In the genomic region with DNA sequence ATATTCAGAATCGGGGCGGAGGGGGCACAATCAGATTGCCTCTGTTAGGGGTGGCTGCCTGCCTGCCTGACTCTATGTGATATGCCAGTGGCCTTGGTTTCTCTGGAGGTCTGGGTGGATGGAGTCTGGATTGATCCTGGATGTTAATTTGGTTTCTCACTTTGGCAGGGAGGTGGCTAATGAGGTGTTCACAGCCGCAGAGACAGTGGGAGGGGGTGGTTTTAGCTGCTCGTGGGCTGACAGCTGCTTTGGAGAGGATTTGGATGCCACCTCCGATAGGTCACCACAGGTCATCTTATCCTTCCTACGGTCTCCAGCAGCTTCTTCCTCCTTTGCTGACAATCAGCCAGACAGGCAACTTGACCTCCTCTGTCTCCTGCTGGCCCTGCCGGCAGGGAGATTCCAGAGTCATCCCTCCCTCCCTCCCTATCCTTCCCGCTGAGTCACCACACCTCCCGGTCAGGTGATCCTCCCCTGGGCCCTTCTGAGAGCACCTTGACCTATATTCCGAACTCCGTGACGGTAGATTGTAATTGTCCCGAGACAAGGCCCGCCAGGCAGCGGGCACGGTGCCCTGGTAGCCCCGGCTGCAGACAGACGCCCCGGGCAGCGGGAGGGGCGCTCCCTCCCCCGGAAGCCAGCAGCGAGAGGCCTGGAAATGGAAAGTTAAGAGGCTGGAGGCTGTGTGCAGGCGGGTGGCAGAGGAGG, we compare ENCODE assay signal across 8 mouse cellular contexts. TPM values are rescaled to one million over a fixed set of nuclear protein-coding genes. Genes with fewer than 3 reads are reported as not detected.
DNase-seq lines count a peak whose midpoint lies in the region; ATAC-seq and TF ChIP-seq lines count a peak whose summit lies in the region.

No protein-coding gene starts in this region.

- no peaks in the 10 kb centered on the region for H3K27me3 ChIP-seq in forebrain, embryonic 11.5 days (ENCODE audit: control insufficient read depth, insufficient read depth, low read length)
- no peaks in the 10 kb centered on the region for H3K27me3 ChIP-seq in heart, embryonic 15.5 days
- peaks cover 22% of the 10 kb centered on the region for H3K27me3 ChIP-seq in liver, embryonic 13.5 days
- H3K27me3 ChIP-seq in stomach, embryonic 15.5 days (replicated peaks): no peaks in the 10 kb centered on the region

- no peak for TF ChIP-seq POLR2A in bone marrow, adult 2 months (IDR thresholded peaks at IDR 0.05; ENCODE audit: borderline replicate concordance, control insufficient read depth, low read depth, low read length)

- no peaks in the 10 kb centered on the region for H3K9me3 ChIP-seq in forebrain, embryonic 11.5 days (ENCODE audit: control insufficient read depth, low read length)
- no peaks in the 10 kb centered on the region for H3K9me3 ChIP-seq in heart, embryonic 15.5 days (replicated peaks)
- no peaks in the 10 kb centered on the region for H3K9me3 ChIP-seq in liver, embryonic 13.5 days (replicated peaks)
- no peaks in the 10 kb centered on the region for H3K9me3 ChIP-seq in stomach, embryonic 15.5 days

- peak; percentile 67 for ATAC-seq in forebrain, embryonic 11.5 days (replicated peaks; ENCODE audit: low FRiP score)
- ATAC-seq in heart, embryonic 15.5 days (replicated peaks; ENCODE audit: insufficient number of reproducible peaks, insufficient read depth, low FRiP score, low read depth): peak; percentile 80
- peak; percentile 62 for ATAC-seq in liver, embryonic 13.5 days (ENCODE audit: low read depth)
- ATAC-seq in stomach, embryonic 15.5 days (ENCODE audit: insufficient read depth, low FRiP score, low read depth): peak; percentile 63

- no peaks in the 10 kb centered on the region for H3K36me3 ChIP-seq in forebrain, embryonic 11.5 days (ENCODE audit: control insufficient read depth, insufficient read depth, low read length)
- H3K36me3 ChIP-seq in heart, embryonic 15.5 days: no peaks in the 10 kb centered on the region
- H3K36me3 ChIP-seq in liver, embryonic 13.5 days: no peaks in the 10 kb centered on the region
- H3K36me3 ChIP-seq in stomach, embryonic 15.5 days: no peaks in the 10 kb centered on the region

- no peak for TF ChIP-seq CTCF in bone marrow, adult 2 months (IDR thresholded peaks at IDR 0.05; ENCODE audit: control insufficient read depth, insufficient read depth, low read length)

- peak; percentile 56 to 58 for DNase-seq in B cell, adult 2 months
- DNase-seq in forebrain, embryonic 11.5 days (ENCODE audit: low spot score): peak; percentile 66
- DNase-seq in kidney, postnatal 14 days: peak; percentile 94
- DNase-seq in liver, embryonic 13.5 days: no peak
- peak; percentile 38 to 40 for DNase-seq in natural killer cell, adult 2 months (ENCODE audit: low spot score in 2 of 2)

- peak overlapping the region; percentile 61 for H3K4me3 ChIP-seq in bone marrow, adult 2 months (replicated peaks; ENCODE audit: control insufficient read depth, low read depth, low read length)
- peak overlapping the region; percentile 28 for H3K4me3 ChIP-seq in forebrain, embryonic 11.5 days (ENCODE audit: low read depth, low read length)
- H3K4me3 ChIP-seq in heart, embryonic 15.5 days: peak overlapping the region; percentile 57
- H3K4me3 ChIP-seq in liver, embryonic 13.5 days (replicated peaks): peak overlapping the region; percentile 61
- peak overlapping the region; percentile 50 for H3K4me3 ChIP-seq in stomach, embryonic 15.5 days (replicated peaks)

- H3K9ac ChIP-seq in forebrain, embryonic 11.5 days (ENCODE audit: low read length): peak overlapping the region; percentile 57
- H3K9ac ChIP-seq in heart, embryonic 15.5 days: peak overlapping the region; percentile 56
- H3K9ac ChIP-seq in liver, embryonic 13.5 days: peak overlapping the region; percentile 57
- peak overlapping the region; percentile 54 for H3K9ac ChIP-seq in stomach, embryonic 15.5 days

- WGBS in bone marrow, adult 2 months: under 1% methylated on average over 23 of the region's 24 CpGs
- 1% methylated on average over 23 of the region's 24 CpGs for WGBS in forebrain, embryonic 11.5 days
- WGBS in heart, embryonic 15.5 days: 3% methylated on average over 24 of the region's 24 CpGs
- 0% methylated on average over 24 of the region's 24 CpGs for WGBS in liver, embryonic 13.5 days (ENCODE audit: insufficient replicate concordance)
- WGBS in stomach, embryonic 15.5 days: 2% methylated on average over 24 of the region's 24 CpGs

- peak overlapping the region; percentile 58 for H3K4me2 ChIP-seq in forebrain, embryonic 11.5 days (ENCODE audit: low read depth, low read length, severe bottlenecking)
- H3K4me2 ChIP-seq in heart, embryonic 15.5 days: peak overlapping the region; percentile 81
- H3K4me2 ChIP-seq in liver, embryonic 13.5 days: peak overlapping the region; percentile 71
- H3K4me2 ChIP-seq in stomach, embryonic 15.5 days: peak overlapping the region; percentile 91

- H3K4me1 ChIP-seq in bone marrow, adult 2 months (ENCODE audit: control insufficient read depth, insufficient read depth, low read length): no peaks in the 10 kb centered on the region
- peaks cover 20% of the 10 kb centered on the region for H3K4me1 ChIP-seq in forebrain, embryonic 11.5 days (replicated peaks; ENCODE audit: control insufficient read depth, insufficient read depth, low read length)
- peaks cover 30% of the 10 kb centered on the region for H3K4me1 ChIP-seq in heart, embryonic 15.5 days (replicated peaks)
- peaks cover 33% of the 10 kb centered on the region for H3K4me1 ChIP-seq in liver, embryonic 13.5 days (replicated peaks)
- H3K4me1 ChIP-seq in stomach, embryonic 15.5 days: peaks cover 27% of the 10 kb centered on the region

- H3K27ac ChIP-seq in bone marrow, adult 2 months (ENCODE audit: control insufficient read depth, insufficient read depth, low read depth, low read length, poor library complexity): peak overlapping the region; percentile 55
- H3K27ac ChIP-seq in forebrain, embryonic 11.5 days (ENCODE audit: low read depth, low read length): peak overlapping the region; percentile 86
- H3K27ac ChIP-seq in heart, embryonic 15.5 days: peak overlapping the region; percentile 78
- H3K27ac ChIP-seq in liver, embryonic 13.5 days: peak overlapping the region; percentile 50
- H3K27ac ChIP-seq in stomach, embryonic 15.5 days: peak overlapping the region; percentile 87

RNA-seq across cellular contexts. Expression of a gene that starts 48.7 kb away (rescaled TPM):
- polyA plus RNA-seq in bone marrow, adult 2 months (2011; ENCODE audit: insufficient read depth, insufficient read length, low replicate concordance, missing spikeins): 28.0 and 60.6 TPM in 2 replicates
- polyA plus RNA-seq in forebrain, embryonic 11.5 days (2014; fragmentation: Nextera tagmentation; extraction: Ambion mirVana): 47.7 and 52.0 TPM in 2 replicates
- polyA plus RNA-seq in heart, embryonic 15.5 days (2015; fragmentation: Nextera tagmentation; extraction: Ambion mirVana): 43.9 and 61.7 TPM in 2 replicates
- polyA plus RNA-seq in liver, embryonic 13.5 days (2015; fragmentation: Nextera tagmentation; extraction: Ambion mirVana): 10.8 and 11.9 TPM in 2 replicates
- 185 and 189 TPM in 2 replicates for polyA plus RNA-seq in stomach, embryonic 15.5 days (2015; fragmentation: Nextera tagmentation; extraction: Ambion mirVana)

RNA-seq across cellular contexts. Expression of a gene that starts 59.7 kb away (rescaled TPM):
- 1.3 and 1.6 TPM in 2 replicates for polyA plus RNA-seq in bone marrow, adult 2 months (2011; ENCODE audit: insufficient read depth, insufficient read length, low replicate concordance, missing spikeins)
- not detected in 2 replicates for polyA plus RNA-seq in forebrain, embryonic 11.5 days (2014; fragmentation: Nextera tagmentation; extraction: Ambion mirVana)
- 0.14 TPM in 1 of 2 replicates, not detected in the other for polyA plus RNA-seq in heart, embryonic 15.5 days (2015; fragmentation: Nextera tagmentation; extraction: Ambion mirVana)
- polyA plus RNA-seq in liver, embryonic 13.5 days (2015; fragmentation: Nextera tagmentation; extraction: Ambion mirVana): not detected in 2 replicates
- polyA plus RNA-seq in stomach, embryonic 15.5 days (2015; fragmentation: Nextera tagmentation; extraction: Ambion mirVana): not detected in 2 replicates
